Mouse (Mus musculus): ENCODE results near the gene Arhgap10.

- TF ChIP-seq CTCF (IDR thresholded peaks at IDR 0.05; ENCODE audit: low read depth) (no peak), EP300 (IDR thresholded peaks at IDR 0.05; ENCODE audit: low read depth) (no peak)
Measured at GRCm38 (mm10) chr8:77534358-77534992, 16.7 kb upstream of the Arhgap10 start.

All from heart, postnatal 0 days (tissue).